ENCODE assay signal across 24 mouse cellular contexts in genomic region chr5:90590676-90591075, GRCm38 (mm10). TPM values are rescaled to one million over a fixed set of nuclear protein-coding genes. Genes with fewer than 3 reads are reported as not detected.
"Had no signal": no experiment of that assay in that cellular context is flagged by ENCODE, and none has a peak within 500 bp of the region (broad histone marks: within the 10 kb centered on the region; RNA-seq: fewer than 3 reads in every experiment).

No protein-coding gene starts in this region.

- DNase-seq: kidney, adult 2 months; kidney, postnatal 25 days; layer of hippocampus, postnatal 36 days; left cerebral cortex, postnatal 4 days; liver, postnatal 0 days; lung, embryonic 14.5 days; right cerebral cortex, adult 18-20 months; right cerebral cortex, postnatal 14 days; right cerebral cortex, postnatal 4 days; thymus, adult 2 months; thymus, postnatal 14 days; thymus, postnatal 4 days had no signal

- H3K4me2 ChIP-seq: kidney, embryonic 15.5 days; limb, embryonic 12.5 days; limb, embryonic 15.5 days; liver, embryonic 11.5 days; lung, embryonic 14.5 days; midbrain, embryonic 12.5 days; midbrain, embryonic 15.5 days; neural tube, embryonic 12.5 days; neural tube, embryonic 15.5 days; stomach, embryonic 15.5 days had no signal

- H3K27ac ChIP-seq: kidney, embryonic 15.5 days; limb, embryonic 12.5 days; limb, embryonic 15.5 days; liver, embryonic 14.5 days; macrophage; midbrain, embryonic 12.5 days; midbrain, embryonic 15.5 days; neural tube, embryonic 12.5 days; neural tube, embryonic 15.5 days; stomach, embryonic 15.5 days had no signal

- H3K4me3 ChIP-seq: kidney, embryonic 15.5 days; limb, embryonic 12.5 days; limb, embryonic 15.5 days; midbrain, embryonic 12.5 days; midbrain, embryonic 15.5 days; neural tube, embryonic 12.5 days; neural tube, embryonic 15.5 days; stomach, embryonic 15.5 days had no signal

- ATAC-seq: liver, postnatal 0 days; lung, postnatal 0 days; midbrain, embryonic 15.5 days had no signal

- H3K4me1 ChIP-seq: midbrain, embryonic 12.5 days; midbrain, embryonic 15.5 days; neural tube, embryonic 12.5 days had no signal

- H3K36me3 ChIP-seq: kidney, embryonic 15.5 days; limb, embryonic 12.5 days; limb, embryonic 15.5 days; midbrain, embryonic 12.5 days; midbrain, embryonic 15.5 days; neural tube, embryonic 12.5 days; neural tube, embryonic 15.5 days; stomach, embryonic 15.5 days had no signal

- H3K9ac ChIP-seq: kidney, embryonic 15.5 days; limb, embryonic 12.5 days; limb, embryonic 15.5 days; liver, embryonic 14.5 days; liver, postnatal 0 days; lung, embryonic 14.5 days; midbrain, embryonic 12.5 days; midbrain, embryonic 15.5 days; neural tube, embryonic 12.5 days; neural tube, embryonic 15.5 days; stomach, embryonic 15.5 days had no signal

- H3K27me3 ChIP-seq: kidney, embryonic 15.5 days; limb, embryonic 15.5 days; midbrain, embryonic 12.5 days; midbrain, embryonic 15.5 days; neural tube, embryonic 12.5 days; neural tube, embryonic 15.5 days; stomach, embryonic 15.5 days had no signal

- H3K9me3 ChIP-seq: kidney, embryonic 15.5 days; limb, embryonic 12.5 days; limb, embryonic 15.5 days; midbrain, embryonic 12.5 days; midbrain, embryonic 15.5 days; neural tube, embryonic 12.5 days; neural tube, embryonic 15.5 days; stomach, embryonic 15.5 days had no signal

RNA-seq across cellular contexts. Expression of gene 5830473C10Rik, which starts 29.8 kb away (rescaled TPM):
- polyA plus RNA-seq: limb, embryonic 12.5 days; limb, embryonic 15.5 days; lung, postnatal 0 days; macrophage; midbrain, embryonic 12.5 days; neural tube, embryonic 12.5 days; thymus, adult 2 months had no signal

RNA-seq across cellular contexts. Expression of gene Rassf6, which starts 49.8 kb away (rescaled TPM):
- polyA plus RNA-seq: macrophage had no signal
